8 mouse cellular contexts compared by ENCODE assay signal in the genomic region with DNA sequence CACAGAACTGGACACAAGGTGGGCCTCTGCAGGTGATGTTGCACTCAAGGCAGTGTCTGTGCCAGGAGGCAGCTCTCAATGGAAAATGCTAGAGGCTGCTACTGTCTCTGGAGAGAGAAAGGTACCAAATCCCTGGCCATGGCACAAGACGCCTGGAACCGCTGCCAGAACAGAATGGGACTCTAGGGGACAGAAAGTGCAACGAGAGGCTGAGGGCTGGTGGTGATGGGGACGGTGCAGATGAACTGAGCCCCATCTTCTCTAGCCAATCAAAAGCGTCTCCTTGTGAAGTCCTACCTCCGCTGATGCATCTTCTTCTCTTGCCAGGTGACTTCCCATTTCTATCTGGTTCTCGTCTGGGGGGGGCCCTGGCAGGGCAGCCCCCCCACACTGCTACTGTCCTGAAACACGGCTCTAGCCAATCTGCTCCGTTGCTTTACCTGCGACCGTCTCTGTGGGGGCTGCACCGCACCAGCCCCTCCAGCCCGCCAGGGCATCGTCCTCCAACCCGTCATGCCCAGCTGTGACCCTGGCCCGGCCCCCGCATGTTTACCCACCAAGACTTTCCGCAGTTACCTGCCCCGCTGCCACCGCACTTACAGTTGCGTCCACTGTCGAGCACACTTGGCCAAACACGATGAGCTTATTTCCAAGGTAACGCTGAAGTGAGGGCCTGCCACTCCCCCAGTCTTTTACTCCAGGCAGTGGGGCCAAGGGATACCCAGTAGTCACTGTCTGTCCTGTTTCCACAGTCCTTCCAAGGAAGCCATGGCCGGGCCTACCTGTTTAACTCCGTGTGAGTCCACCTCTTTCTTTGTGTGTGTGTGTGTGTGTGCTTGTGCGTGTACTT. TPM values are rescaled to one million over a fixed set of nuclear protein-coding genes. Genes with fewer than 3 reads are reported as not detected.
DNase-seq lines count a peak whose midpoint lies in the region; ATAC-seq and TF ChIP-seq lines count a peak whose summit lies in the region.

No protein-coding gene starts in this region.

- TF ChIP-seq CTCF in gastrocnemius, adult 2 months (IDR thresholded peaks at IDR 0.05), result no peak
- TF ChIP-seq CTCF in ES-Bruce4 (IDR thresholded peaks at IDR 0.05; ENCODE audit: low read depth, low read length), result no peak
- no peak for TF ChIP-seq CTCF in embryonic fibroblast, embryonic 13.5 days (IDR thresholded peaks at IDR 0.05; ENCODE audit: borderline replicate concordance, insufficient read depth, low read length)

- peaks cover 4% of the 10 kb centered on the region for H3K36me3 ChIP-seq in ES-Bruce4 (ENCODE audit: control insufficient read depth, insufficient read depth, low read length, poor library complexity, severe bottlenecking)
- H3K36me3 ChIP-seq in limb, embryonic 15.5 days, result peaks cover 7% of the 10 kb centered on the region; the same call in 1 of the 2 replicates
- peaks cover 9% of the 10 kb centered on the region; the same call in 1 of the 2 replicates for H3K36me3 ChIP-seq in stomach, embryonic 14.5 days (ENCODE audit: control insufficient read depth, insufficient read depth, low read length)

- H3K4me2 ChIP-seq in limb, embryonic 15.5 days, result peak overlapping the region; percentile 30
- H3K4me2 ChIP-seq in stomach, embryonic 14.5 days (replicated peaks; ENCODE audit: low read depth, low read length), result peak overlapping the region; percentile 32

- no peak for ATAC-seq in limb, embryonic 15.5 days (ENCODE audit: insufficient number of reproducible peaks, low FRiP score, low TSS enrichment, low read depth)
- ATAC-seq in stomach, embryonic 14.5 days (ENCODE audit: insufficient number of reproducible peaks, insufficient read depth, low FRiP score, low read depth), result no peak

- TF ChIP-seq POLR2A in ES-Bruce4 (IDR thresholded peaks at IDR 0.05; ENCODE audit: insufficient read depth, low read length), result peak; percentile 23
- TF ChIP-seq POLR2A in embryonic fibroblast, embryonic 13.5 days (IDR thresholded peaks at IDR 0.05; ENCODE audit: low read depth, low read length), result peak; percentile 55; the same call in 1 of the 2 replicates

- H3K27ac ChIP-seq in gastrocnemius, adult 2 months, result no peak overlapping the region
- no peak overlapping the region for H3K27ac ChIP-seq in ES-Bruce4 (ENCODE audit: insufficient read depth, low read length)
- no peak overlapping the region for H3K27ac ChIP-seq in embryonic fibroblast, embryonic 13.5 days (ENCODE audit: insufficient read depth, low read length)
- no peak overlapping the region for H3K27ac ChIP-seq in limb, embryonic 15.5 days
- H3K27ac ChIP-seq in stomach, embryonic 14.5 days (ENCODE audit: low read length), result peak overlapping the region; percentile 75

- no peak for TF ChIP-seq EP300 in ES-Bruce4 (IDR thresholded peaks at IDR 0.05; ENCODE audit: insufficient read depth, low read depth, low read length)

- peak; percentile 22 for DNase-seq in gastrocnemius, adult 2 months
- no peak for DNase-seq in gastrocnemius, adult 8-10 months (ENCODE audit: low spot score in 2 of 2)
- no peak for DNase-seq in frontal cortex, postnatal 10 days (ENCODE audit: low spot score in 2 of 2)
- no peak for DNase-seq in gastrocnemius, adult 18-20 months (ENCODE audit: low spot score)

- intact Hi-C loops in gastrocnemius, adult 2 months (cut with DNase I), result no loop called here

- H3K9me3 ChIP-seq in ES-Bruce4 (replicated peaks; ENCODE audit: control insufficient read depth, insufficient read depth, low read length, poor library complexity, severe bottlenecking), result no peaks in the 10 kb centered on the region
- no peaks in the 10 kb centered on the region for H3K9me3 ChIP-seq in limb, embryonic 15.5 days
- no peaks in the 10 kb centered on the region for H3K9me3 ChIP-seq in stomach, embryonic 14.5 days (ENCODE audit: control insufficient read depth, low read depth, low read length)

- no peaks in the 10 kb centered on the region for H3K27me3 ChIP-seq in ES-Bruce4 (ENCODE audit: control insufficient read depth, insufficient read depth, low read length, poor library complexity, severe bottlenecking)
- H3K27me3 ChIP-seq in limb, embryonic 15.5 days, result peaks cover 9% of the 10 kb centered on the region; the same call in 1 of the 2 replicates
- no peaks in the 10 kb centered on the region for H3K27me3 ChIP-seq in stomach, embryonic 14.5 days (ENCODE audit: control insufficient read depth, insufficient read depth, low read length)

- WGBS in limb, embryonic 15.5 days, result 5% methylated on average over 27 of the region's 27 CpGs
- 4% methylated on average over 27 of the region's 27 CpGs for WGBS in stomach, embryonic 14.5 days

- H3K9ac ChIP-seq in ES-Bruce4 (ENCODE audit: low read depth, poor library complexity, severe bottlenecking), result no peak overlapping the region
- 0 out of 2 replicates have a peak overlapping the region, but pooled peaks have one; percentile 7 for H3K9ac ChIP-seq in limb, embryonic 15.5 days
- H3K9ac ChIP-seq in stomach, embryonic 14.5 days (replicated peaks; ENCODE audit: low read depth, low read length), result no peak overlapping the region

- no peaks in the 10 kb centered on the region for H3K4me1 ChIP-seq in ES-Bruce4 (ENCODE audit: control insufficient read depth, insufficient read depth, low read length)
- H3K4me1 ChIP-seq in embryonic fibroblast, embryonic 13.5 days (ENCODE audit: control insufficient read depth, insufficient read depth, low read length), result peaks cover 4% of the 10 kb centered on the region
- peaks cover 81% of the 10 kb centered on the region for H3K4me1 ChIP-seq in limb, embryonic 15.5 days
- peaks cover 55% of the 10 kb centered on the region for H3K4me1 ChIP-seq in stomach, embryonic 14.5 days (ENCODE audit: control insufficient read depth, insufficient read depth, low read length)

- H3K4me3 ChIP-seq in gastrocnemius, adult 2 months, result no peak overlapping the region
- no peak overlapping the region for H3K4me3 ChIP-seq in ES-Bruce4 (ENCODE audit: low read depth, low read length)
- H3K4me3 ChIP-seq in embryonic fibroblast, embryonic 13.5 days (ENCODE audit: insufficient read depth, low read length), result no peak overlapping the region
- H3K4me3 ChIP-seq in limb, embryonic 15.5 days, result no peak overlapping the region
- 0 out of 2 replicates have a peak overlapping the region, but pooled peaks have one; percentile 6 for H3K4me3 ChIP-seq in stomach, embryonic 14.5 days (ENCODE audit: low read depth, low read length)

RNA-seq across cellular contexts. Expression of a gene that starts 2.7 kb away (rescaled TPM):
- total RNA-seq in gastrocnemius, adult 2 months (2021), result under 1 TPM; 0.33 to 0.86 TPM
- total RNA-seq in gastrocnemius, adult 8-10 months (2022), result under 1 TPM in 3 of 4 experiments, not detected in 1; 0.34 to 0.54 (median 0.54) TPM
- polyA plus RNA-seq in ES-Bruce4 (2011; ENCODE audit: insufficient read depth, insufficient read length, low read depth, missing spikeins), result 0.56 and 0.73 TPM in 2 replicates
- polyA plus RNA-seq in embryonic fibroblast, embryonic 13.5 days (2011; ENCODE audit: insufficient read length, low read depth, missing spikeins), result 1.3 and 4.6 TPM in 2 replicates
- 5.7 and 7.1 TPM in 2 replicates for polyA plus RNA-seq in limb, embryonic 15.5 days (2015; fragmentation: Nextera tagmentation; extraction: Ambion mirVana)
- 9.3 and 10.7 TPM in 2 replicates for polyA plus RNA-seq in stomach, embryonic 14.5 days (2014; fragmentation: Nextera tagmentation; extraction: Ambion mirVana)
- under 1 TPM; 0.38 to 0.57 TPM for total RNA-seq in gastrocnemius, adult 18-20 months (2021)

RNA-seq across cellular contexts. Expression of a gene that starts 6.9 kb away (rescaled TPM):
- total RNA-seq in gastrocnemius, adult 2 months (2021), result not detected
- total RNA-seq in gastrocnemius, adult 8-10 months (2022), result under 1 TPM in 1 of 4 experiments, not detected in 3; 0.60 TPM
- polyA plus RNA-seq in ES-Bruce4 (2011; ENCODE audit: insufficient read depth, insufficient read length, low read depth, missing spikeins), result 9.9 and 10.3 TPM in 2 replicates
- 2.7 and 4.9 TPM in 2 replicates for polyA plus RNA-seq in embryonic fibroblast, embryonic 13.5 days (2011; ENCODE audit: insufficient read length, low read depth, missing spikeins)
- 6.5 and 7.0 TPM in 2 replicates for polyA plus RNA-seq in limb, embryonic 15.5 days (2015; fragmentation: Nextera tagmentation; extraction: Ambion mirVana)
- polyA plus RNA-seq in stomach, embryonic 14.5 days (2014; fragmentation: Nextera tagmentation; extraction: Ambion mirVana), result 5.1 and 5.9 TPM in 2 replicates
- under 1 TPM in 1 of 2 experiments, not detected in 1; 0.43 TPM for total RNA-seq in gastrocnemius, adult 18-20 months (2021)

RNA-seq across cellular contexts. Expression of a gene that starts 9.4 kb away (rescaled TPM):
- 1 to 10 TPM; 4.2 to 5.2 TPM for total RNA-seq in gastrocnemius, adult 2 months (2021)
- 1 to 10 TPM; 3.7 to 4.3 (median 4.1) TPM for total RNA-seq in gastrocnemius, adult 8-10 months (2022)
- 32.9 and 34.9 TPM in 2 replicates for polyA plus RNA-seq in ES-Bruce4 (2011; ENCODE audit: insufficient read depth, insufficient read length, low read depth, missing spikeins)
- 8.9 and 10.4 TPM in 2 replicates for polyA plus RNA-seq in embryonic fibroblast, embryonic 13.5 days (2011; ENCODE audit: insufficient read length, low read depth, missing spikeins)
- polyA plus RNA-seq in limb, embryonic 15.5 days (2015; fragmentation: Nextera tagmentation; extraction: Ambion mirVana), result 26.8 and 28.7 TPM in 2 replicates
- polyA plus RNA-seq in stomach, embryonic 14.5 days (2014; fragmentation: Nextera tagmentation; extraction: Ambion mirVana), result 26.7 and 28.9 TPM in 2 replicates
- total RNA-seq in gastrocnemius, adult 18-20 months (2021), result 1 to 10 TPM; 3.3 to 3.8 TPM

RNA-seq across cellular contexts. Expression of a gene that starts 21.6 kb away (rescaled TPM):
- total RNA-seq in gastrocnemius, adult 2 months (2021), result 10 to 100 TPM; 71.9 to 75.1 TPM
- 100 to 1,000 TPM in 1 of 4 experiments, 10 to 100 TPM in 3; 78.4 to 100 (median 81.7) TPM for total RNA-seq in gastrocnemius, adult 8-10 months (2022)
- polyA plus RNA-seq in ES-Bruce4 (2011; ENCODE audit: insufficient read depth, insufficient read length, low read depth, missing spikeins), result 39.6 and 42.4 TPM in 2 replicates
- 76.6 and 78.8 TPM in 2 replicates for polyA plus RNA-seq in embryonic fibroblast, embryonic 13.5 days (2011; ENCODE audit: insufficient read length, low read depth, missing spikeins)
- 32.1 and 32.5 TPM in 2 replicates for polyA plus RNA-seq in limb, embryonic 15.5 days (2015; fragmentation: Nextera tagmentation; extraction: Ambion mirVana)
- 35.9 and 36.5 TPM in 2 replicates for polyA plus RNA-seq in stomach, embryonic 14.5 days (2014; fragmentation: Nextera tagmentation; extraction: Ambion mirVana)
- 10 to 100 TPM; 72.0 to 78.9 TPM for total RNA-seq in gastrocnemius, adult 18-20 months (2021)

RNA-seq across cellular contexts. Expression of a gene that starts 38.7 kb away (rescaled TPM):
- total RNA-seq in gastrocnemius, adult 2 months (2021), result 10 to 100 TPM; 52.3 to 82.6 TPM
- total RNA-seq in gastrocnemius, adult 8-10 months (2022), result 10 to 100 TPM; 22.0 to 55.1 (median 36.1) TPM
- polyA plus RNA-seq in ES-Bruce4 (2011; ENCODE audit: insufficient read depth, insufficient read length, low read depth, missing spikeins), result 17.2 and 19.2 TPM in 2 replicates
- polyA plus RNA-seq in embryonic fibroblast, embryonic 13.5 days (2011; ENCODE audit: insufficient read length, low read depth, missing spikeins), result 27.3 and 40.2 TPM in 2 replicates
- 47.0 and 55.8 TPM in 2 replicates for polyA plus RNA-seq in limb, embryonic 15.5 days (2015; fragmentation: Nextera tagmentation; extraction: Ambion mirVana)
- polyA plus RNA-seq in stomach, embryonic 14.5 days (2014; fragmentation: Nextera tagmentation; extraction: Ambion mirVana), result 84.2 and 93.7 TPM in 2 replicates
- total RNA-seq in gastrocnemius, adult 18-20 months (2021), result 10 to 100 TPM; 50.8 to 72.0 TPM
